In the genomic region with DNA sequence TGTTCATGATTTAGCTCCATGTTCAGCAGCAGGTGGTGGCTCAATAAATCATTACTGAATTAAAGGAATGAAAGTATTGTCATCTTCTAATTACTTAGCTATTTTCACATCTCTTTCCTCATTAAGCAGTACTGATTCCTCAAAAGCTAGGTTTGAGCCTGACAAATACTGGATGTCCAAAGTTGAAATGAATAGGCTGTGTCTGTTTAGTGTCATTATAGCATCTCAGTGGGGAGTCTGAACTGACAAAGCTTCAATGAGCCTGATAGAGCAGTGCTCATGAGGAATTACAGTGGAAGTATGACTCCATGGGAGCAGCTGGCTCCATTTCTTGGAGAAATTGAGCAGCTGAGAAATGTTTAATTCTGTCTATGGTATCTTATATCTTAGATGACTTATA, we compare ENCODE assay signal across 26 mouse cellular contexts.
DNase-seq lines count a peak whose midpoint lies in the region; ATAC-seq and TF ChIP-seq lines count a peak whose summit lies in the region.
"Had no signal": no experiment of that assay in that cellular context is flagged by ENCODE, and none has a peak within 500 bp of the region (broad histone marks: within the 10 kb centered on the region; RNA-seq: fewer than 3 reads in every experiment).

No protein-coding gene starts in this region.

- no peak overlapping the region for H3K4me2 ChIP-seq in forebrain, embryonic 13.5 days
- H3K4me2 ChIP-seq in forebrain, embryonic 16.5 days (ENCODE audit: low read length) = no peak overlapping the region
- H3K4me2 ChIP-seq in kidney, postnatal 0 days (ENCODE audit: low read length) = no peak overlapping the region
- H3K4me2 ChIP-seq: heart, embryonic 11.5 days; hindbrain, embryonic 12.5 days; limb, embryonic 12.5 days; liver, embryonic 15.5 days; lung, embryonic 14.5 days; midbrain, embryonic 12.5 days; stomach, embryonic 15.5 days had no signal

- 0 out of 2 replicates have a peak, but pooled peaks have one; percentile 27 for ATAC-seq in forebrain, embryonic 13.5 days
- no peak for ATAC-seq in forebrain, embryonic 16.5 days
- ATAC-seq in kidney, postnatal 0 days (replicated peaks; ENCODE audit: low FRiP score, low read depth) = no peak
- ATAC-seq: intestine, postnatal 0 days had no signal

- H3K27ac ChIP-seq in forebrain, embryonic 13.5 days = no peak overlapping the region
- H3K27ac ChIP-seq in forebrain, embryonic 16.5 days (ENCODE audit: low read length) = no peak overlapping the region
- no peak overlapping the region for H3K27ac ChIP-seq in kidney, postnatal 0 days
- H3K27ac ChIP-seq: gastrocnemius, adult 2 months; hindbrain, embryonic 12.5 days; limb, embryonic 12.5 days; liver, embryonic 15.5 days; midbrain, embryonic 12.5 days; stomach, embryonic 15.5 days had no signal

- DNase-seq in kidney, postnatal 0 days (ENCODE audit: low spot score) = peak; percentile 16
- DNase-seq in kidney, adult 8-10 months = no peak
- peak; percentile 53 for DNase-seq in brain, embryonic 14.5 days (ENCODE audit: low read depth)
- DNase-seq in retina, postnatal 1 day = peak; percentile 58
- no peak for DNase-seq in cerebellum, adult 11 months
- DNase-seq: adrenal gland, adult 8-10 months; B cell, adult 2 months; cerebellum, adult 9-11 months; gastrocnemius, adult 2 months; gastrocnemius, postnatal 36 days; heart, adult 18-20 months; heart, postnatal 36 days; kidney, postnatal 10 days; layer of hippocampus, adult 9-11 months; lung, embryonic 14.5 days; lung, postnatal 14 days; right cerebral cortex, postnatal 25 days had no signal

- TF ChIP-seq POLR2A in brain, embryonic 14.5 days (IDR thresholded peaks at IDR 0.05; ENCODE audit: borderline replicate concordance, extremely low read depth, insufficient read depth, insufficient read length, poor library complexity, severe bottlenecking) = no peak

- H3K27me3 ChIP-seq in forebrain, embryonic 13.5 days = no peaks in the 10 kb centered on the region
- no peaks in the 10 kb centered on the region for H3K27me3 ChIP-seq in forebrain, embryonic 16.5 days (replicated peaks; ENCODE audit: control insufficient read depth, insufficient read depth, low read length)
- no peaks in the 10 kb centered on the region for H3K27me3 ChIP-seq in kidney, postnatal 0 days (ENCODE audit: insufficient read depth, low read length)
- H3K27me3 ChIP-seq: hindbrain, embryonic 12.5 days; limb, embryonic 12.5 days; liver, embryonic 15.5 days; midbrain, embryonic 12.5 days; stomach, embryonic 15.5 days had no signal

- TF ChIP-seq CTCF in kidney, postnatal 0 days (IDR thresholded peaks at IDR 0.05; ENCODE audit: low read depth) = no peak
- no peak for TF ChIP-seq CTCF in brain, embryonic 14.5 days (IDR thresholded peaks at IDR 0.05; ENCODE audit: borderline replicate concordance, extremely low read depth, insufficient read depth, insufficient read length)

- H3K9ac ChIP-seq in forebrain, embryonic 13.5 days = no peak overlapping the region
- no peak overlapping the region for H3K9ac ChIP-seq in forebrain, embryonic 16.5 days (replicated peaks; ENCODE audit: low read depth, low read length)
- H3K9ac ChIP-seq in kidney, postnatal 0 days (ENCODE audit: low read depth, low read length) = no peak overlapping the region
- H3K9ac ChIP-seq: hindbrain, embryonic 12.5 days; limb, embryonic 12.5 days; liver, embryonic 15.5 days; lung, embryonic 14.5 days; midbrain, embryonic 12.5 days; stomach, embryonic 15.5 days had no signal

- H3K4me1 ChIP-seq in forebrain, embryonic 13.5 days = no peaks in the 10 kb centered on the region
- H3K4me1 ChIP-seq in forebrain, embryonic 16.5 days (replicated peaks; ENCODE audit: control insufficient read depth, insufficient read depth, low read length) = no peaks in the 10 kb centered on the region
- no peaks in the 10 kb centered on the region for H3K4me1 ChIP-seq in kidney, postnatal 0 days (replicated peaks; ENCODE audit: insufficient read depth, low read length)
- H3K4me1 ChIP-seq: hindbrain, embryonic 12.5 days; limb, embryonic 12.5 days; liver, embryonic 15.5 days; midbrain, embryonic 12.5 days; stomach, embryonic 15.5 days had no signal

- no peaks in the 10 kb centered on the region for H3K36me3 ChIP-seq in forebrain, embryonic 13.5 days (ENCODE audit: poor library complexity, severe bottlenecking)
- no peaks in the 10 kb centered on the region for H3K36me3 ChIP-seq in forebrain, embryonic 16.5 days (ENCODE audit: control insufficient read depth, insufficient read depth)
- no peaks in the 10 kb centered on the region for H3K36me3 ChIP-seq in kidney, postnatal 0 days (ENCODE audit: insufficient read depth, low read length)
- H3K36me3 ChIP-seq: hindbrain, embryonic 12.5 days; limb, embryonic 12.5 days; liver, embryonic 15.5 days; midbrain, embryonic 12.5 days; stomach, embryonic 15.5 days had no signal

- H3K4me3 ChIP-seq in forebrain, embryonic 13.5 days = no peak overlapping the region
- H3K4me3 ChIP-seq in forebrain, embryonic 16.5 days (replicated peaks; ENCODE audit: low read length) = no peak overlapping the region
- H3K4me3 ChIP-seq in kidney, postnatal 0 days (replicated peaks; ENCODE audit: low read depth, low read length) = no peak overlapping the region
- H3K4me3 ChIP-seq: gastrocnemius, adult 2 months; hindbrain, embryonic 12.5 days; limb, embryonic 12.5 days; liver, embryonic 15.5 days; midbrain, embryonic 12.5 days; stomach, embryonic 15.5 days had no signal

- no peaks in the 10 kb centered on the region for H3K9me3 ChIP-seq in forebrain, embryonic 13.5 days (replicated peaks)
- H3K9me3 ChIP-seq in forebrain, embryonic 16.5 days (ENCODE audit: control insufficient read depth, low read length) = no peaks in the 10 kb centered on the region; the same call in 1 of the 2 replicates
- H3K9me3 ChIP-seq in kidney, postnatal 0 days (replicated peaks; ENCODE audit: low read length) = no peaks in the 10 kb centered on the region
- H3K9me3 ChIP-seq: hindbrain, embryonic 12.5 days; limb, embryonic 12.5 days; liver, embryonic 15.5 days; midbrain, embryonic 12.5 days; stomach, embryonic 15.5 days had no signal

Comparison
In these comparisons a context has a peak if more than half of its experiments do, and no peak if none do; other contexts are left out.
1. DNase-seq: peak in kidney, postnatal 0 days (single experiment), brain, embryonic 14.5 days (single experiment) and retina, postnatal 1 day (single experiment); none in kidney, adult 8-10 months (0 of 2) and cerebellum, adult 11 months (single experiment).